Mouse (Mus musculus) left cerebral cortex, adult 8-10 months (tissue): ENCODE results near the gene Fancd2. TPM values are rescaled to one million over a fixed set of nuclear protein-coding genes. Genes with fewer than 3 reads are reported as not detected.

Experiments
- DNase-seq, 2 experiments: peaks; one replicate each; pipeline ENCODE4 v3.0.0; 2022; ENCODE audit warnings: low spot score in 2 of 2
- total RNA-seq, 4 experiments: library from RNA; stranded (reverse); gene quantifications; 2 replicates each; pipeline ENCODE4 v1.2.4; 2022

Fancd2 gene
- total RNA-seq, 4 experiments from 2014 or later, result 1.7 to 3.3 (median 2.5) TPM

GRCm38 (mm10) chr6:113522310-113522709 is 9.2 kb upstream of the Fancd2 start:
- DNase-seq, result no peak

DNA sequence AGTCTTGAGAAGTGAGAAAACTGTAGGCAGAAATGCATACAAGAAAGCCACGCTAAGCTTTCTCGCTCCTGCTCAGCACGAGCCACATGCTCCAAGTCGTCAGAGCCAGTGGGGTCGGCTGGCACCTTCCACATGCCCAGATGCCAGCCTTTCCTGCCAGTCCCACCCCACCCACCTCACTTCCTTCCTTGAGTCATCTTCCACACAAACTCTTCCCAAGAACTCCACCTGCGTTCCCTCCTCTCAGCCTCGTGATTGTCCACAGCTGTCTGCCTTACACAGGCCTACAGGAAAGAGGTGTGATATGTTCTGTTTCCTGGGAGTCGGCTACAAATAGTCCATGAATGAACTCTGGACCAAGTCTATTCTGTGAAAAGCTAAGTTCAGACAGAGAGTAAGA is 8.1 kb upstream of the Fancd2 start:
- DNase-seq, result peak in 1 of 2 experiments; percentile 66

DNA sequence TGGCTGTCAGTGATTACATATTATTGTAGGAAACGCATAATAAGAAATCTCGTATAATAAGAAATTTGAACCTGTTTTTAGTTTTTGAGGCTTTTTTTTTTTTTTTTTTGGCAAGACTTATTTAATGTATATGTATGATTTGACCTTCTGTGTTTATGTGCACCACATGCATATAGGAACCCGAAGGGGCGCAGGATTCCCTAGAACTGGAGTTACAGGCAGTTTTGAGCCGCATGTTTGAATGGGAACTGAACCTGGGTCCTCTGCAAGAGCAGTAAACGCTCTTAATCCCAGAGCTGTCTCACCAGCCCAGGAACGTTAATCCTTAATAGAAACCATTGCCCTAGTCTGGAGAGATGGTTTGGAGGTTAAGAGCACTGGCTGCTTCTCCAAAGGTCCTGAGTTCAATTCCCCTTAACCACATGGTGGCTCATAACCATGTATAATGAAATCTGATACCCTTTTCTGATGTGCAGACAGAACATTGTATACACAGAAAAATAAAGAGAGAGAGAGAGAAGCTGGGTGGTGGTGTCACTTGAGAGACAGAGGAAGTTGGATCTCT is 440 bp downstream of the Fancd2 start:
- DNase-seq, result no peak

DNA sequence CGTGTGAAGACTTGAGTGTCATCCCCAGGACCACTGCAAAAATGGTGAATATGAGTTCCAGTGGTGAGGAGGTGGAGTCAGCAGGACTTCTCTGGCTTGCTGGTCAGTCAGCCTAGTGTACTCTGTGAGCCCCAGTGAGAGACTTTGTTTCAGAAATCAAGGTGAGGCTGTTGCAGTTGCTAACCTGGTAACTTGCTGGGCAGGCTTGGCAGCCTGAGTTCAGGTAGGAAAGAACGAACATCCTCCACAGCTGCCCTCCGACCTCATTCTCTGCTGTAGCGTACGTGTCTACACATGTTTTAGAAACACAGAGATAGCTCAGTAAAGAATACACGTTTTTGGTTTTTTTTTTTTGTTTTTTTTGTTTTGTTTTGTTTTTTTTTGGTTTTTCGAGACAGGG is 3.4 kb downstream of the Fancd2 start:
- no peak for DNase-seq

- DNase-seq, result no peak
Measured at GRCm38 (mm10) chr6:113541610-113542009, 10.1 kb downstream of the Fancd2 start.

- DNase-seq, result no peak
Measured at GRCm38 (mm10) chr6:113543906-113544481, 12.5 kb downstream of the Fancd2 start.

GRCm38 (mm10) chr6:113559736-113560135 is 28.3 kb downstream of the Fancd2 start:
- DNase-seq, result no peak

DNA sequence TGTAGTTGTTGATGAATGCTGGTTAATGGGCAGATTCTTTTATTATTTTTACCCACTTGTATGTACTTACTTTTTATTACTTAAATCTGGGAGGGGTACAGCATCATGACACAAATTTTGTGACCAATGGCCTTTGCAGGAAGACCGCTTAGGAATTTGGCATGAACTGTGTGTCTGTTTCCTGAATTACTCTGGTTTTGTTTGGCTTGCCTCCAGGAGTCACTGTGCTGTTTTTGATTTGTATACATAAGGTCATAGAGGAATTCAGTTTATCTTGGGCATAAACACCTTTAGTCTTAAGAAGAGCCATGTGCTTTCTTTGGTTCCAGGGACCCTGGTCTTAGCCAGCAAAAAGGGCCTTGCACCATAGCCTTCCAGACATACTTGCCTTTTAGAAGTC is 33.1 kb downstream of the Fancd2 start:
- no peak for DNase-seq

DNA sequence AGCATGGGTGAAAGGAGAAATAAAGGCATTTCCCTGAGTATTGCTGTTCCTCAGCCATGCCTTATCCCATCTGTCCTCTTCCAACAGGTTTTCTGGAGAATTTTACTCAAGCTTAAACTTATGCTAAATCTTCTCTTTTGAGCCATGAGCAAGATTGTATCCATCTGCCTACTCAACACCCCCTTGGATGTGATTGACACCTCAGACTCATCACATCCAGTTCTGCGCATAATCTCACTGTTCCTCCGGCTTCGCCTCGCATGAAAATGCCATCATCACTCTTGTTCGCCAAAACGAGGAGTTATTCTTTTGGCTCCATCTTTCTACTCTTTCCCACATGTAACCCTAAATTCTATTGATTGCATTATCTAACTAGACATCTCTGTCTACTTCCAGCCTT is 44.6 kb downstream of the Fancd2 start:
- peak in 1 of 2 experiments; percentile 50 for DNase-seq

GRCm38 (mm10) chr6:113579306-113579705 is 47.8 kb downstream of the Fancd2 start:
- DNase-seq, result no peak

GRCm38 (mm10) chr6:113583023-113583422 is 51.5 kb downstream of the Fancd2 start:
- no peak for DNase-seq

DNA sequence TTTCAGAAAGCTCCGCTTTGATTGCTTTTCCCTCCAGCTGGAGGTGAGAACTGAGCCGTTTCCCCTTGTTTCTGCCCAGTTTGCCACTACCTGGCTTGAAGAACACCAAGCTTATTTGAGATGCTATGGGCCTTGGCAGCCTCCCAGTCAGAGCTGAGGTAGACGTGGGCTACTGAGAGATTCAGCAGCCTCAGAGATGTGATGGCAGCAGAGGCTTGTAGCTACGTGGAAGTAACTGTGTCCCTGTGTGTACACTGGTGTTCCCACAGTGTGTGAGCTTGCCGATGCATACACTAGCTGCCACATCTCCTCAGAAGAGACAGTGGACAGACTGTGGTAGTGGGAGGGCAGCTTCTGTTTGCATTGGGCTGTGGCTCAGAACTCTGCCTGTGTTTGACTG is 53.6 kb downstream of the Fancd2 start:
- DNase-seq, result peak in 1 of 2 experiments; percentile 52

- DNase-seq, result no peak
Measured at GRCm38 (mm10) chr6:113586466-113587183, 55.1 kb downstream of the Fancd2 start.

DNA sequence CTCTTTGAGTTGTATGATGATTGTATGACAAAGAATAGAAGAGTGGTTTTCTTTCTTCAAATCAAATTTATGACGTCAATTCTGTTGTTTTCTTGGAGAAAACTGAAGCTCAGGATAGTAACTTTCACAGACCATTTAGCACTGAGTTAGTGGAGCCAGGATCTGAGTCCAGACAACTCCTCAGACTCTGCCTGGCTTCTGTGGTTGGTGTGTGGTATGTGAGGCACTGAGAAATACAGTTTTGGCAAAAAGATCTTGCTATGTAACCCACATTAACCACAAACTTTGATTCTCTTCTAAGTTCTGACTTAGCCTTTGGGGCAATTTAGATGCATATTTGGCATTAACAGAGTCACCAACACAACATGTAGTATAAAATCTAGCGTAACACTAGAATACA is 61.2 kb downstream of the Fancd2 start:
- no peak for DNase-seq

- no peak for DNase-seq
Measured at GRCm38 (mm10) chr6:113597945-113598344, 66.5 kb downstream of the Fancd2 start.

DNA sequence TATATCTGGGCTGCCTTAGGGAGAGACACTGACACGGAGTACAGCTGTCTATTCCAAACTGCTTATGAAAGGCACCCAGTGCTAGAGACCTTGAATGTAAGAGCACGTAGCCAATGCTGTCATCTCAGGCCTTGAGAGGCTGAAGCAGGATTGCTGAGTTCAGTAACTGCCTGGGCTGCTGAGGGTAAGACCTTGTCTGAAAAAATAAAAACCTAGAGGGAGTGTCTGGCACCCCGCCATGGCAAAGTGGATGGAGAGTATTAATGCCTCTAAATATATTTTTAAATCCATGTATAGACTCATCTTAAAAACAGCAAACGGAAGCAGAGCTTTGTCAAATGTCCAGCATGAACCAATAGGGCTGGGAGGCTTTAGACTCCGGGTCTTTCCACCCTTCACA is 68.4 kb downstream of the Fancd2 start:
- no peak for DNase-seq

DNA sequence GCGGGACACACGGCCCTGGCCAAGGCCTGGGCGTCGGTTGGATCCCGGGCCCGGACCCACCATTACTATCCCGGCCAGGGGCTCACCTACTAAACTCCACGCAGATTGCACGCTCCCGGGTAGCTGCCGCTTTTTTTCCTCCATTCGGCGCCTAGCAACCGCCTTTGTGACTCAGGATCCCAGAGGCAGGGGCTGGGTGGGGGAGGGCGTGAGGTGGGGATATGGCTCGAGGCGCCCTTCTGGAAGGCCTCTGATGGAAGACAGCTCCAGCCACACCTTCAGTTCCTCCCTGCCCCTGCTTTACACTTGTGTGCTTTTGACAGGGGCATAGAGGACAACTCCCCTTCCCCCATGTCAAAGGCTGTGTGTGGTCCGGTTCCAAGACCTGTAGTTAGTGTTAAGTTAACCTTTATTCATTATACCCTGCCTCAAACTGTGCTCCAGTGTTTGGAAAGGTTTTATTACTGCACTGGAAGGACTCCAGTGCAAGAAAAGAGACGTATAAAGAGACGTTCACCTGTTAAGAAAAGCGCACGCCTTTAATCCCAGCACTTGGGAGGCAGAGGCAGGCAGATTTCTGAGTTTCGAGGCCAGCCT is 69.2 kb downstream of the Fancd2 start, which contains the start of gene Fancd2os:
TSS of gene Fancd2os (minus strand) at position 173 of the 597 bp plus-strand sequence.
- DNase-seq, result no peak

DNA sequence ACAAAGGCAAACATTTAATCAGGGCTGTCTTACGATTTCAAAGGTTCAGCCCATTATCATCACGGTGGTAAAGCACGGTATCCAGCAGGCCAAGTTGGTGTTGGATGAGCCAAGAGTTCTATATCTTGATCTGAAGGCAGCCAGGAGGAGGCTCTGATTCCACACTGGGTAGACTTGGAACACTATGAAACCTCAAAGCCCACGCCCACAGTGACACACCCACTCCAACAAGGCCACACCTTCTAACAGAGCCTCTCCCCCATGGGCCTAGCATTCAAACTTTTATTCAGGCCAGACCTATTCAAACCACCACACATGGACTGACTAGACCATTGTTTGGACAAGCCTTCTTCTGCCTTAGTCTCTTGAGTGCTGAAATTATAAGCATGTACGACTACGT is 71.3 kb downstream of the Fancd2 start:
- DNase-seq, result no peak

DNA sequence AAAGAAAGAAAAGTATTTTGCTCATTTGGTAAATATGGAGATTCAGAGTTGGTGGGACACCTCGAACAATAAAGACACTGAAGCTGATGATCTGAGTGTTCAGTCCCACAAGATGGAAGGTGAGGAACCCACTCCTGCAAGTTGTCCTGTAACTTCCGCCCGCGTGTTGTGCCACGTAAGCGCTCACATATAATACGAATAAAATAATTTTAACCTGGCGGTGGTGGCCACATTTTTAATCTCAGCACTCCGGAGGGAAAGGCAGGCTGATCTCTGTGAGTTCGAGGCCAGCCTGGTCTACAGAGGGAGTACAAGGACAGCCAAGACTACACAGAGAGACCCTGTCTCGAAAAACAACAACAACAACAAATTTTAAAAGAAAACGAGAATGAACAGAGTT is 72.5 kb downstream of the Fancd2 start:
- DNase-seq, result no peak

DNA sequence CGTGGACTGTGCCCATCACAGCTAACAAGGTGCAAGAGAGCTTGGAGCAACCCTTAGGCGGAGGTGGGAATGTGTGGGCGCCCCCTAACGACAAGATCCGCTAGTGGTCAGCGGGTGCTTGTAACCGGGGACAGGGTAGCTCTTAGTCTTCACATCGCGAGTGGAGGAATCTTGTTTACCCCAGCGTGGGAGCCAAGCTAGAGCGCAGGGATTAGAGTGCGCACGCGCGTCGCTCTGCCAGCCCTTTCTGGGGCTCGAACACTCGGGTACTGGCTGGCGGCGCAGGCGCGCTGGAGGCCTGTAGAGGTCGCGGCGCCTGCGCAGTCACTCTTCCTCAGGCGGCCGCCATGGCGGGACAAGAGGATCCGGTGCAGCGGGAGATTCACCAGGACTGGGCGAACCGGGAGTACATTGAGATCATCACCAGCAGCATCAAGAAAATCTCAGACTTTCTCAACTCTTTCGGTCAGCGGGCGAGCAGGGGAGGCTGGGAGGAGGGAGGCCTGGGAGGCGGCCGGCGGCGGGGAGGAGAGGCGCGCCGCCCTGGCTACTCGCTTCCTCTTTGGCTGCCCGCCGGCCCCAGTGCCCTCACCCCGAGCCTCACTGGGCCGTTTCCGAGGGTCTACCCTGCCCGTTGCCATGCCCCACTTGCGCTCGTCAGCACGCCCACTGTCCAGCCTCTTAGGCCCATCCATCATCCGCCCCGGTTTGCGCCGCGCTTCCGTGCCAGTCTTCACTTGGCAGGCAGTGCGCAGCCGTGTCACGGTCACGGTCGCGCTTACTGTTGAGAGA is 73.1 kb downstream of the Fancd2 start, which contains the start of gene Brk1:
TSS of gene Brk1 (plus strand) at position 341 of the 792 bp plus-strand sequence.
- peak; percentile 85 to 91 for DNase-seq

DNA sequence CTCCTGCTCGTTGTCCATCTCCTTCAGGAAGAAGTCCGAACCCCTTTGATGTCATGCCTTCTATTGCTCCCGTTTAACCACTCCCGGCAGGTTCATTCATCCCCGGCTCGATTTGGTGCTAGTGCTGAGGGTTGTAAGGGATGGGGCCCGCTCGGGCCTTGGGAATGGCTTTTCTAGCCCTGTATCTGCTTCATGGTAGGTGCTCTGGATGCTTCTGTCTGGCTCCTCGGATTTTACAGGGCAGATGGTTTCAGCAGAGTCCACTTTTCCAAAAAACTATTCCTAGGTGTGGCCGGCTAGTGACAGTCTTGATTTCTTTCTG is 73.7 kb downstream of the Fancd2 start:
- DNase-seq, result peak in 1 of 2 experiments; percentile 39

DNA sequence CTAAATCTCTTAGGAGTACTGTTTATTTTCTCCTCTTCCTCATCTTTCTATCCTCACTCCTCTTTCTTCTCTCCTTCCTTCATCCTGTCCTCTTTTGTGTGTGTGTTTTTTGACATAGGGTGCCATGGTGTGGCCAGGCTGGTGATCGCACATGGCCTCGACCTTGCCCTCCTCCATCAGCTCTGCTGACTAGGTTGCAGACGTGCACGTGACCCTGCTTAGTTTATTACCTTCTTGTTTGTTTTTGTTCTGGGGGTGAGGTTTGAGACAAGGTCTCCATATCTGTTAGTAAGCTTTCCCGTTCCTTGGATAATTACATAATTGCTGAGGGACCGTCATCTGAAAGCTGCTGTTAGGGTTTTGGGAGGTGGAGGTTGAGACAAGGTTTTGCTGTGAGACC is 77.4 kb downstream of the Fancd2 start:
- DNase-seq, result no peak
